Mouse (Mus musculus): ENCODE measurements at regions not wholly inside any gene's neighbourhood (a gene's known extent, or its start where the extent isn't known, plus 50 kb on each side); places are given as distances from the start of the nearest gene placed in this dataset.

GRCm38 (mm10) chr4:153133147-153133546 is 349.5 kb downstream of the Ajap1 start:
- no peak for DNase-seq

GRCm38 (mm10) chr4:153129345-153129744 is 353.3 kb downstream of the Ajap1 start:
- no peak for DNase-seq

GRCm38 (mm10) chr4:153128162-153128561 is 354.4 kb downstream of the Ajap1 start:
- no peak for DNase-seq

GRCm38 (mm10) chr4:153120480-153120879 is 362.1 kb downstream of the Ajap1 start:
- DNase-seq = no peak

GRCm38 (mm10) chr4:153119647-153120102 is 362.9 kb downstream of the Ajap1 start:
- no peak for DNase-seq

GRCm38 (mm10) chr4:153118824-153119646 is 363.6 kb downstream of the Ajap1 start:
- DNase-seq = no peak

GRCm38 (mm10) chr4:153114998-153115397 is 367.6 kb downstream of the Ajap1 start:
- DNase-seq = no peak

GRCm38 (mm10) chr4:153113577-153113976 is 369.0 kb downstream of the Ajap1 start:
- no peak for DNase-seq

- DNase-seq = no peak
Measured at GRCm38 (mm10) chr4:153110291-153110746, 372.3 kb downstream of the Ajap1 start.

GRCm38 (mm10) chr4:153098591-153098990 is 384.0 kb downstream of the Ajap1 start:
- DNase-seq = no peak

- DNase-seq = no peak
Measured at GRCm38 (mm10) chr4:153097601-153098000, 385.0 kb downstream of the Ajap1 start.

GRCm38 (mm10) chr4:153093129-153093528 is 389.5 kb downstream of the Ajap1 start:
- no peak for DNase-seq

- DNase-seq = no peak
Measured at GRCm38 (mm10) chr4:153082166-153082565, 400.4 kb downstream of the Ajap1 start.

GRCm38 (mm10) chr4:153074590-153074989 is 408.0 kb downstream of the Ajap1 start:
- no peak for DNase-seq

- no peak for DNase-seq
Measured at GRCm38 (mm10) chr4:153070190-153070745, 412.3 kb downstream of the Ajap1 start.

- no peak for DNase-seq
Measured at GRCm38 (mm10) chr4:153068484-153069033, 414.1 kb downstream of the Ajap1 start.

GRCm38 (mm10) chr4:153064021-153064605 is 418.5 kb downstream of the Ajap1 start:
- DNase-seq = no peak

- no peak for DNase-seq
Measured at GRCm38 (mm10) chr4:153063402-153063801, 419.2 kb downstream of the Ajap1 start.

- no peak for DNase-seq
Measured at GRCm38 (mm10) chr4:153058152-153058551, 424.5 kb downstream of the Ajap1 start.

GRCm38 (mm10) chr4:153023711-153024110 is 458.9 kb downstream of the Ajap1 start:
- DNase-seq = no peak

GRCm38 (mm10) chr4:153019211-153019610 is 463.4 kb downstream of the Ajap1 start:
- no peak for DNase-seq

GRCm38 (mm10) chr4:153018138-153018921 is 464.3 kb downstream of the Ajap1 start:
- DNase-seq = no peak

- no peak for DNase-seq
Measured at GRCm38 (mm10) chr4:153017816-153018137, 464.8 kb downstream of the Ajap1 start.
